Mouse (Mus musculus) lung, adult 2 months (tissue): ENCODE measurements around the gene Haus8.

ENCODE experiments used
- CTCF ChIP-seq: fragments of 200-500 bp; IDR thresholded peaks from 2 replicates; pipeline ENCODE4 v1.5.1; 2011; ENCODE audit warnings: mild to moderate bottlenecking, low read length, control low read depth; ENCODE audit not compliant: insufficient read depth
- POLR2A ChIP-seq: fragments of 200-500 bp; IDR thresholded peaks from 2 replicates; pipeline ENCODE4 v1.6.1; 2011; ENCODE audit warnings: low read depth, mild to moderate bottlenecking, control low read depth, low read length, borderline replicate concordance; ENCODE audit errors: extremely low read depth

- no peak for TF ChIP-seq CTCF
- no peak for TF ChIP-seq POLR2A
These were observed 15.8 kb upstream of the Haus8 start for GRCm38 (mm10) chr8:71288441-71288949.
